Mouse (Mus musculus): Measurements from ENCODE around the gene Cdk14.

Gene Cdk14

GRCm38 (mm10) chr5:5260966-5261724 is 159.0 kb downstream of the Cdk14 start:
- DNase-seq, result peak; percentile 9 to 47

GRCm38 (mm10) chr5:5260309-5260708 is 159.8 kb downstream of the Cdk14 start:
- DNase-seq, result no peak

- DNase-seq, result no peak
Observed at GRCm38 (mm10) chr5:5254391-5254790, 165.7 kb downstream of the Cdk14 start.

DNA sequence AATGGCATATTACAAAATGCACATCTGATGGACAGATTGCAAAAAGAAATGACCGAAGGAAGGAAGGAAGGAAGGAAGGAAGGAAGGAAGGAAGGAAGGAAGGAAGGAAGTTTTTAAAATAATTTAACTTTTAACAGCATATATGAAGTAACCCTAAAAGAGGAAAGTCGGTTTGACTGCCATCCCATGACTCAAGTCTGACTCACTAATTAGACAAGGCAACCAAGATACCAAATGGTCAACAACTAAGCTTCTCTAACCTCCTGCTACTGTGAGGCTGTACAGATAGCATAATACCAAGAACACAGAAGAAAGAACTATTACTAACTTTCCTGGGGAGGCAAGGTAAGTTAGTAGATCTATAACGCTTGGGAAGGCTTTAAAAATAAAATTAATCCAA is 166.9 kb downstream of the Cdk14 start:
- DNase-seq, result no peak

- no peak for DNase-seq
Observed at GRCm38 (mm10) chr5:5247671-5248070, 172.4 kb downstream of the Cdk14 start.

- no peak for DNase-seq
Observed at GRCm38 (mm10) chr5:5246534-5247175, 173.5 kb downstream of the Cdk14 start.

DNA sequence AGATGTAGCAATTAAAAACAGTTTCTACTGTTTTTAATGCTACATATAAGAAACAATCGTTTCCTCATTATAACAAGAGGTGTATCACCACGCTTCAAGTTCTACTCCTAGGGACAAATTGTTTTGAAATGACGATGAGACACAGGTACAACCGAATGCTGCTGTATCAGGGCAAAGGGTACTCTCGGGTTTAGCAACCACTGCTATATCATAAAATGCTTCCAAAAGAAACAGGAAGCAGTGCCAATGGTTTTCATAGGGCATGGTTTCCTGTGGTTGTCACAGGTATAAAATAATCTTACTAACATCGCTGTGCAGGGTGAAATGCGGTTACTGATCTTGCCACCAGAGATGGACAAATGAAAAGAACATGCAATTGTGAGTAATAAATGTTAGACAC is 174.9 kb downstream of the Cdk14 start:
- DNase-seq, result no peak

- no peak for DNase-seq
Observed at GRCm38 (mm10) chr5:5243648-5244047, 176.5 kb downstream of the Cdk14 start.

- DNase-seq, result no peak
Observed at GRCm38 (mm10) chr5:5242704-5243103, 177.4 kb downstream of the Cdk14 start.

DNA sequence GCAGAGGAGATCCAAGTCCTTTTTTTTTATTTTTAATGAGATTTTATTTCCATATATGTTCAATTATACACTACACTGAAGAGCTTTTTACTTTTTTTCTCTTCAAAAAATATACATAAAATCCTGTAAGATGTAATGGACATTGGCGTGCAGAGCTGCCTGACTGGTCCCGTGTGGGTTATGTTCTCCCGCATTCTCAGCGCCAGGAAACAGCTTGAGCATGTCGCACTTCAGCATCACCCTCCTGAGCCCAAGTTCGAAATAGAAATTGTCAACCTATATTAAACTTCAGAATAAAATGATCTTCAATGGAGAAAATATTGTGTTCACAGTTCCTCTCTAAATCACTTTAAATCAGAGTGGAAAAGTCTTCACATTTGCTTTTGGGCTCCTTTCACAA is 179.0 kb downstream of the Cdk14 start:
- DNase-seq, result no peak

GRCm38 (mm10) chr5:5240121-5240520 is 180.0 kb downstream of the Cdk14 start:
- no peak for DNase-seq

DNA sequence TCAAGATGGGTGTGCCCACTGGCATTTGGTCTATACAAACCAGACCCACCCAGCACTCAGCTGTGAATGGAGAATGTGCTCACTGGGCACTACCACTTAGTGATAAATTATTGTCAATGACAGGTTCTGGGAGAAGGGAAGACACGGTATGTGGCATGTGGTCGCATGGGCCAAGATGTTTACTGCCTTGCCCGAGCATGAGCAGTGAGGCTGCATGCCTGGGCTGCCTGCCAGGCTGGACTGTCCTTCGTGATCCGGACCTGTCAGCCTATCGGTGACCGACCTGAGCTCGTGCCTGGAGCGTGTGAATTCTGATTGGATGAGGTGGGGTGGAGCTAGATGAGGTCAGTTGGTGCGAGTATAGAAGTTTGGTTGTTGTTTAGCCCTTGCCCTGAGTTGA is 185.2 kb downstream of the Cdk14 start:
- DNase-seq, result peak in 1 of 2 experiments; percentile 14

- no peak for DNase-seq
Observed at GRCm38 (mm10) chr5:5226966-5227365, 193.1 kb downstream of the Cdk14 start.

DNA sequence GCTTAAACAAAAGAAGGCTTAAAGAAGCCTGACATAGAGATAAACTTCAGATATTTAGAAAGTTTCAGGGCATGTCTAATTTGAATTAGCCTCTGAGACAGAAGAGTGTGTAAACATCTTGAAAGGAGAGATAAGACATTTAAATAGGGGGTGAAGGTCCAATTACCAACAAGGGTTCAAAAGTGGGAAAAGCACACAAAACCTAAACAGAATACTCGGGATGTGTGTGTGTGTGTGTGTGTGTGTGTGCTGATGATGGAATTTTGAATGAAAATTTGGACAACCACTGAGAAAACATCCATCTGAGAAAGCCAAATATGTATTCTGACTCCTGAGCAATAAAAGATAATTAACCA is 208.4 kb downstream of the Cdk14 start:
- DNase-seq, result no peak

GRCm38 (mm10) chr5:5211034-5211779 is 208.9 kb downstream of the Cdk14 start:
- DNase-seq, result no peak

DNA sequence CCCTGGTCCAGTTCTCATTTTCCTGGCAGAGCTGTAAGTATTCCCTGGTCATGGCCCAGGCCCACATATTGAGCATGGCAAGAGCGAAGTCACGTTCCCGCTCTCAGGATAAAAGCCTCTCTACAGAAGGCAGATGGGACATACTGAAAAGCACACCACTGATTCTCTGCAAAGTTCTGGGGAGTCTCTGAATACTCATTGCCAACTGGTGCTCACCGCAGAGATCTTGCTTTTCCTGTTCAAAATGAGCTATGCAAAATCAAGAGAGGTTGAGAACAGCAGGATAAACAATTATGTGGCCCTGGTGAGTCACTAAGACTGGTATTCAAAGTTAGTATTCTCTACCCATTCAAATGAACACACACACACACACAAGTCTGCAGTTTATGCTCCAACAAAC is 212.1 kb downstream of the Cdk14 start:
- no peak for DNase-seq

- DNase-seq, result peak; percentile 9 to 18
Observed at GRCm38 (mm10) chr5:5206012-5206411, 214.1 kb downstream of the Cdk14 start.

DNA sequence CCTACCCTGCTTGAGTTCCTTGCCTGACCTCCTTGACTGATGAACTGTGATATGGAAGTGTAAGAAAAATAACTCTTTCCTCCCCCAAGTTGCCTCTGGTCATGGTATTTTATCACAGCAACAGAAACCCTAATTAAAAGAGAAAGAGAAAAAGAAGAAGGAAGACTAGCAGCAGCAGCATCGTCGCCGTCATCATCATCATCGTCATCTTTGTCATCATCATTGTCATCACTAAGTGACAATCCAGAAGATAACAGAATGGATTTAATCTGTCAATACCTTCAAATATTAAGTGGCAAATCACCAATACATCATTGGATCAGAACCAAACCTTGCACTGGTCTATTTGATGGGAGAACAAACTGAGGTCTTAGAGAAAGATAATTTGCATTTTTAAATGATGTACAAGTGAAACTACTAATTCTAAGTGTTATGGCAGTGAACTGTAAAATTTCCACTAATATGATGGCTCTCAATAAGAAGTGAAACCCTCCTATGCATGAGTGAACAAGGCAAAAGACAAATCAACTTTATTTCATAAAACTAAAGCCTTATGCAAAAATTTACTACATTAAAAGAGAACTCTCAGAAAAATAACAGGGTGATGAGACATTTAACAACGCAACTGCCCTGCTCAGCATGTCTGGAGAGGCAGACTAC is 225.4 kb downstream of the Cdk14 start:
- no peak for DNase-seq

GRCm38 (mm10) chr5:5189590-5189989 is 230.5 kb downstream of the Cdk14 start:
- no peak for DNase-seq

DNA sequence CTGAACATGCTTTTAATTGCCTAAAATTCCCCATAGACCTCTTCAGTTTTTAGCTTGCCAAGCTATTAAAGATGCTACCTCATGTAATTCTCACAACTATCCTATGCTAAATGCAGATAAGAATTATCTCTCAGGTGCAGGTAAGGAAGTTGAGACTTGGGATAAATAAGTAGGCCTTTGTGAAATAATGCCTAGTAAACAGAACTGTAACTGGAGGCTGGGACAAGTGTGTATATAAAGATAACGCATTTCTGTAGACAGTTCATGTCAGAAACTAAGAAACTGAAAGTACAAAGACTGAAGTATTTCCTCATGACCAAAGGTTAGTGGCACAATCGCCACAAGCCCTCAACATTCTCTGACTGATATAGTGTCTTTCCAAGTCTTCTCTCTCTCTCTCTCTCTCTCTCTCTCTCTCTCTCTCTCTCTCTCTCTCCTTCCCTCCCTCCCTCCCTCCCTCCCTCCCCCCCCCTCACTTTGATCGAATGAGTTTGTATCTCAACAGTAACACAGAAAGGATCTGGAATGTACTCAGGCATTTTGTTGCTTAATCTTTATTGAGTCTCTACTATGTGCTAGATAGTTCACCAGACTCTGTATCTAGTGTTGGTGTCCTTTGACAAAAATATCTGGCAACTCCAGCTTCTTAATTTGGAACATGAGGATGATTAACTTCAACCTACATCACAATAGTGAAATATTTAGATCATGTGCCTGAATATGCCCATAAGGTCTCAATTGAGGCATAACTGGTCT is 233.9 kb downstream of the Cdk14 start:
- no peak for DNase-seq

DNA sequence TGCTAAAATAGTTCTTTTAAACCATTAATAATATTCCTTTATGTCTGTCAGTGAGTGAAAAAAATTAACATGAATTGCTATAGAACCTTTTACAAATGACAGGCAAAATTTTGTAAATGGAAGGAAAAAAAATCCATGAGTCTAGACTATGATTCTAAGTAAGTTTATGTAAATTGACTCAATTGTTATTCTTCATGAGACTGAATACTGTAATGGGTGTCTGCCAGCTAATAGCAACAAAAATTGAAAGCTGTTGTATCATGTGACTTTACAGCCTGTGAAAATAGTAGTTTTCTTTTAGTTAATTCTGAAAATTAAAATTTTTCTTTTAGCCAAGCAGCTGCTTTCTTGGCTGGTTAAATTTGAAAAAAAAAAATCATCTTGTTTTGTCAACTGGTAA is 234.6 kb downstream of the Cdk14 start:
- DNase-seq, result no peak

DNA sequence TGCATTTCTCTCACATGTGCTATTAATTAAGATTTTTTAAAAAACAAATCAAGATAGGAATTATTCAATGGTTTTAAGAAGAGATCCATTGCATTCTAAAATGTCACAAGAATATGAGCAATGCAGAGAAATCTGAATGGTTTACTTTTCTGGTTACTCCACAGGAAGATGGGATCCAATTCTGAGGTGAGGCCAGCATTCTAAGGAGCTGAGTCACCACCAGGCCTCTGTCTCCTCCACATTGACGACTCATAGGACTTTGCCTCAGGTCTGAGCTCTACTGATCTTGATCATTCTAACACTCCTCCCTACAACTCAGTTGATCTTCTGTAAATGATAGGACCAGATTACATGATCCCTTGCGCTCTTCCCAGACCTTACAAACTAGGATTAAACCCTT is 239.4 kb downstream of the Cdk14 start:
- no peak for DNase-seq

GRCm38 (mm10) chr5:5180311-5180710 is 239.8 kb downstream of the Cdk14 start:
- no peak for DNase-seq

All from cerebellum, postnatal 14 days (tissue).